Mouse (Mus musculus) intestine, embryonic 16.5 days (tissue): Measurements from ENCODE around the gene Ptma. TPM values are rescaled to one million over a fixed set of nuclear protein-coding genes. Genes with fewer than 3 reads are reported as not detected.

Source experiments
- ATAC-seq: fragments of 200-750 bp; cut with Nextera tagmentation; 2 replicates; pipeline ENCODE4 v1.8.0; 2017; ENCODE audit warnings: moderate TSS enrichment, moderate library complexity
- H3K27ac ChIP-seq: fragments of 300-500 bp; sonication (generic); 2 replicates; pipeline ENCODE4 v1.5.1; 2014; ENCODE audit warnings: mild to moderate bottlenecking, low read length
- H3K27me3 ChIP-seq: fragments of 300-500 bp; sonication (generic); replicated peaks from 2 replicates; pipeline ENCODE4 v1.6.1; 2014; ENCODE audit warnings: low read length, control low read depth, mixed read lengths; ENCODE audit not compliant: control insufficient read depth, insufficient read depth
- H3K36me3 ChIP-seq: fragments of 300-500 bp; sonication (generic); 2 replicates; pipeline ENCODE4 v1.6.1; 2014; ENCODE audit warnings: low read length, control low read depth; ENCODE audit not compliant: control insufficient read depth, insufficient read depth
- H3K4me1 ChIP-seq: fragments of 300-500 bp; sonication (generic); 2 replicates; pipeline ENCODE4 v1.6.1; 2014; ENCODE audit warnings: low read length, control low read depth, mixed read lengths; ENCODE audit not compliant: control insufficient read depth, insufficient read depth
- H3K4me2 ChIP-seq: fragments of 300-500 bp; sonication (generic); 2 replicates; pipeline ENCODE4 v1.6.1; 2014; ENCODE audit warnings: low read depth, low read length, control low read depth
- H3K4me3 ChIP-seq: fragments of 300-500 bp; sonication (generic); 2 replicates; pipeline ENCODE4 v1.5.1; 2014; ENCODE audit warnings: mild to moderate bottlenecking, low read length
- H3K9ac ChIP-seq: fragments of 300-500 bp; sonication (generic); 2 replicates; pipeline ENCODE4 v1.6.1; 2014; ENCODE audit warnings: low read depth, low read length
- H3K9me3 ChIP-seq: fragments of 300-500 bp; sonication (generic); 2 replicates; pipeline ENCODE4 v1.6.1; 2016; ENCODE audit warnings: low read length, control low read depth; ENCODE audit not compliant: control insufficient read depth
- WGBS: fragments of 180-500 bp; shearing (Covaris S2); extraction: QIAGEN DNeasy Blood & Tissue Kit; methylation state at CpG from one replicate; pipeline ENCODE4 v1.1.7; 2014; 5-methylcytosine and 5-hydroxymethylcytosine counted together
- polyA plus RNA-seq: library from polyadenylated mRNA; unstranded; fragments of >200 nt; fragmentation: Nextera tagmentation; extraction: Ambion mirVana; gene quantifications from 2 replicates; pipeline ENCODE4 v1.2.1, GENCODE M21; 2015

Ptma gene
- polyA plus RNA-seq, 1 experiment from 2014 or later: 1,813 TPM

DNA sequence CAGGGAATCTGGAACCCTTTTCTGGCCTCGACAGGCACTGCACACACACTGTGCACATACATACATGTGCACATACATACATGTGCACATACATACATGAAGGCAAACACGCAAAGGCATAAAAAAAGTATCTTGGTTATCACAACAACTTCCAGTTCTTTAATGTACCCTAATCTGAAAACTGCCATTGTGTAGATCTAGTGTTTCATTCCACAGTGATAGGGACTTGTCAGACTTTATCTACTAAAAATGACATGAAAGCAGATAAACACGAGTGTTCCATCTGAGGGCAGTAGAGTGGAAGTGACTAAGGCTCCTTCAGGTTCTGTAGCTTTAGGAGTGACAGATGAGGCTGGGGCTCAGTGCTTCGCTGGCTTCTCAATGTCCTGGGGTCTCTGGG is 24.8 kb downstream of the Ptma start:
- 77% methylated on average over 4 of the region's 4 CpGs for WGBS

DNA sequence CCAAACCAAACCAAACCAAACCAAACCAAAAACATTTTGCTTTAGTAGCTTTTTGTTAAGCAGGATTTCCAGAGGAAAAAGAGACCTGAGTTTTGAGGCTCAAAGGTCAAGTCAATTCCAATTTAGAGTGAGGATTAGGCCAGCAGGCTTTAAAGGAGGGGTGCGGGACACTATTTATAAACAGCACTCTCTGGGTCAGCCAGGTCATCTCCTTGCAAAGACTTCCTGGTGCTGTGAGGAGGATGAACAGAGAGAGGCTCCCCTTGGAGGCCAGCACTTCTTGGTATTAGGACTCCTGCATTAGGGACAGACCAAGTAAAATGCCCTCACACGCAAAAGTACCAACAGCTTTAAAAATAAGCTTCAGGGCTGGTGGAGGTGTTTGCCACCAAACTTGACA is 25.4 kb downstream of the Ptma start:
- Histone ChIP-seq H3K4me3 (no peak overlapping the region), H3K4me1 (0 out of 2 replicates have a peak, but pooled peaks cover 5% of the 10 kb centered on the region), H3K9me3 (no peaks in the 10 kb centered on the region), H3K27me3 (no peaks in the 10 kb centered on the region), H3K4me2 (no peak overlapping the region), H3K27ac (no peak overlapping the region), H3K9ac (no peak overlapping the region), H3K36me3 (no peaks in the 10 kb centered on the region)
- WGBS: 39% methylated on average over 2 of the region's 2 CpGs
- ATAC-seq: 0 out of 2 replicates have a peak, but pooled peaks have one; percentile 48

More for the DNA sequence above, 24.8 kb downstream of the Ptma start:
- Histone ChIP-seq H3K9ac (no peak overlapping the region), H3K27me3 (no peaks in the 10 kb centered on the region), H3K4me2 (no peak overlapping the region), H3K9me3 (no peaks in the 10 kb centered on the region), H3K27ac (no peak overlapping the region), H3K4me1 (0 out of 2 replicates have a peak, but pooled peaks cover 5% of the 10 kb centered on the region), H3K36me3 (no peaks in the 10 kb centered on the region), H3K4me3 (no peak overlapping the region)
- no peak for ATAC-seq

DNA sequence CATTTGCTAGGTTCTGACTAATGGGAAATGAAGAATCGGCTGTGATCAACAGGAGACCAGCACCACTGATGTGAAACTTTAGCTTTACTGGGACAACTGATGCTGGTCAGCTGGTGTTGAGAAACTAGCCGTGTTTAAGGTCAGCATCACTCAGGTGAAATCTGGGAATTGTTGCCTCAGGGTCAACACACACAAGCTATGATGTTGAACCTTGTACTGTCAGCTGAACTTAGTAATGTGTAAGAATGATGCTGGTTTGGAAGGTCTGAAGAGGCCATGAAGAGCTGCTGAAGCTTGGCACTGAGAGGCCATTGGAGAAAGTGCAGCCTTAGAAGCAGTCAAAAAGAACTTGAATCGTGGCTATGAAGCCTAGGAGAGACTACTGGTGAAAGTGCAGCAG is 29.1 kb downstream of the Ptma start:
- Histone ChIP-seq H3K4me2 (no peak overlapping the region), H3K4me3 (no peak overlapping the region), H3K36me3 (no peaks in the 10 kb centered on the region), H3K27me3 (no peaks in the 10 kb centered on the region), H3K4me1 (0 out of 2 replicates have a peak, but pooled peaks cover 5% of the 10 kb centered on the region), H3K27ac (no peak overlapping the region), H3K9me3 (no peaks in the 10 kb centered on the region), H3K9ac (no peak overlapping the region)
- WGBS: 87% methylated on average over 3 of the region's 3 CpGs
- no peak for ATAC-seq

DNA sequence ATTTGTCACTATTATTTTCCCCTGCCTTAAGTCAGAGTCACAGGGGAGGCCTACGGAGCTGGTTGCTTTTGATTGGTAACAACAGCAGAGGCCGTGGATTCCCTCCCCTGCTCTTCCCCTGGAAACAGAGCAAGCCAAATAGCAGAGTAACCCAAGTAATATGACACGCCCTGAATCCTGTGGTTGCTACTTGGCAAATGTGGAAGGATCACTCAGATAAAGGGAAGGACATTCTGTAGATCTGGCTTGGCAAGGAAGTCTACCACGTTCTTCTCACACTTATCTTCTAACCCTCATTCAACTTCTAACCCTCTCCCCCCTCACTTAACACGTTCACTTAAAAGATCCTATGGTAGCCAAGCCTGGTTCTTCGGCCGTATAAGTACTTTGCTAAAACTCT is 31.3 kb downstream of the Ptma start:
- no peaks in the 10 kb centered on the region for H3K9me3 ChIP-seq
- H3K4me1 ChIP-seq: no peaks in the 10 kb centered on the region
- ATAC-seq: no peak
- H3K27ac ChIP-seq: no peak overlapping the region
- WGBS: 61% methylated on average over 7 of the region's 7 CpGs
- H3K4me3 ChIP-seq: no peak overlapping the region
- no peaks in the 10 kb centered on the region for H3K27me3 ChIP-seq
- H3K9ac ChIP-seq: no peak overlapping the region
- H3K4me2 ChIP-seq: no peak overlapping the region
- no peaks in the 10 kb centered on the region for H3K36me3 ChIP-seq

DNA sequence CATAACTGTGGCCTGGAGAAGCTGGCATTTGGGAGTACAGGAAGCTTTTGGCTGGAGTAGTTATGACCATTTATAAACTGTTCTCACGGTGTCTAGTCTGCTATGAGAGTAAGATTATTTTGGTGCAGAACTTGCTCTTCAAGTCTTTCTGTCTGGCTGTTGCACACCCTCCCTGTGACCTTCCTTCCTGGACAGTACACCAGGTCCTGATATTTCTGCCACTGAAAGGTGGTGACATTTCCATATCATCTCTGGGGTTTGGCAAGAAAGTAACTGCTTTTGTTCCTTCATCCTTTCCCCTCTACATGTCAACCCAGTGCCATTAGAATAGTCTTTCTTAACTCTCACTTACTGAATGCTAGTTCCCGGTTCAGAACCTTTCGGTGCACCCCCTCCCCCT is 32.7 kb downstream of the Ptma start:
- Histone ChIP-seq H3K4me3 (no peak overlapping the region), H3K4me2 (no peak overlapping the region), H3K9me3 (no peaks in the 10 kb centered on the region), H3K36me3 (no peaks in the 10 kb centered on the region), H3K4me1 (no peaks in the 10 kb centered on the region), H3K27ac (no peak overlapping the region), H3K27me3 (no peaks in the 10 kb centered on the region), H3K9ac (no peak overlapping the region)
- ATAC-seq: no peak
- 88% methylated on average over 3 of the region's 3 CpGs for WGBS

DNA sequence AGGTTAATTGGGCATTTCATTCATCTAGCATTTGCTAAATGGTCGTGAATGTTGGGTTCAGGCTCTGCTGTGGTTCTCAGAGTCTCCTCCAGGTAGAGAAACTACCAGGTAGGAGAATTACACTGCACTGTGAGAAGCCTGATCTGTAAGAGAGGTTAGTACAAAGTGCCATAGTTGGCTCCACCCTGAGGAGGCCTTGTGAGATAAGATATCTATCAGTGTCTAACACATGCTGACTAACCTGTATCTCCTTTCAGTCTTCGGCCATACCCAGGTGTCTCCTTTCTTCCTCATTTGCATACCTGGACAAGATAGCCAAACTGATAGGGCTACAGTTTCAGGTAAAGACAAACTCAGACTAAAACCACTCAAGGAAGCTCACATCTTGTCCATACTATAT is 36.1 kb downstream of the Ptma start:
- peak; percentile 97 for ATAC-seq
- no peaks in the 10 kb centered on the region for H3K27me3 ChIP-seq
- H3K9ac ChIP-seq: no peak overlapping the region
- H3K27ac ChIP-seq: no peak overlapping the region
- WGBS: 73% methylated on average over 2 of the region's 2 CpGs
- no peaks in the 10 kb centered on the region for H3K4me1 ChIP-seq
- no peak overlapping the region for H3K4me2 ChIP-seq
- no peaks in the 10 kb centered on the region for H3K9me3 ChIP-seq
- no peak overlapping the region for H3K4me3 ChIP-seq
- H3K36me3 ChIP-seq: no peaks in the 10 kb centered on the region

DNA sequence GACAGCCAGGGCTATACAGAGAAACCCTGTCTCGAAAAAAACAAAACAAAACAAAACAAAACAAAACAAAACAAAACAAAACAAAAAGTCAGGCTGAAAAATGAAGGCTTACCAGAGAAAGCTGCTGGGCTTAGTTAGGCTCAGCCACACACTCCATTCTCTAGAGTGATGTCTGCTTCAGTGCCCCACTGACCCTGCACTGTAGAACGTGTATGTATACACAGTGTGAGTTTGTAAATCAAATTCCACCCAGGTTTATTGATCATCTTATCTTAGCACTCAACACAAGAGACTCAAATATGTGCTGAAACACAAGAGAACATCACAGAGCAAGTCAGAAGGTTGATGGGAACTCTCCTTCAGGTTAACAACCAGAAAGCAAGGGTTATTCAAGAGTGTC is 41.9 kb downstream of the Ptma start:
- no peak overlapping the region for H3K4me2 ChIP-seq
- no peak for ATAC-seq
- H3K4me1 ChIP-seq: no peaks in the 10 kb centered on the region
- no peaks in the 10 kb centered on the region for H3K36me3 ChIP-seq
- H3K9ac ChIP-seq: no peak overlapping the region
- H3K4me3 ChIP-seq: no peak overlapping the region
- H3K27ac ChIP-seq: no peak overlapping the region
- no peaks in the 10 kb centered on the region for H3K27me3 ChIP-seq
- H3K9me3 ChIP-seq: no peaks in the 10 kb centered on the region
- WGBS: 59% methylated on average over 2 of the region's 2 CpGs

DNA sequence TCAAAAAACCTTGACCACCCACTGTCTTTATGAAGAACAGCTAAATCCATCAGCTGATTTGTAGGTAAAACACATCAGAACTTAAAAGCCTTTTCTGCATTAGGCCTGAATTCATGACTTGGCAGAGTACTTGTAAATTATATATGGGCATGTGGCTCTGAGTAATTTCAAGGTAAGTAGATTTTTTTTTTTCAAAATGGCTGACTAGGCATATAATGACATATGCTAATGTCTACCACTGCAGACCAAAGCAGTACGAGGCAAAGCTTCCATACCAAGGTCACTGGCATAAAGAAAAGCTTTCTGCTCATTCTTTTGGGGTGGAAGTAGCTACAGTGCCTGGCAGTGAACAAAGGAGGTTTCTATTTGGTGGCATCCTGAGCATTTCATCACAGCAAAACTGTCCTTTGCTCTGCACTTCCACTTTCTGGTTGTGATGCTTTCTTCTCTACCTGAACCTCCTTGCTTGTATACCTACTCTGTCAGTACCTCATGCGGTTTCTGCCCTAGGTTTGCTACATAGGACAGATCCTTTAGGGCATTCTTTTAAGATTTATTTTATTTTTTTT is 42.9 kb downstream of the Ptma start:
- H3K9me3 ChIP-seq: no peaks in the 10 kb centered on the region
- H3K27me3 ChIP-seq: no peaks in the 10 kb centered on the region
- no peak overlapping the region for H3K4me3 ChIP-seq
- H3K4me1 ChIP-seq: no peaks in the 10 kb centered on the region
- no peak overlapping the region for H3K27ac ChIP-seq
- no peak for ATAC-seq
- no peaks in the 10 kb centered on the region for H3K36me3 ChIP-seq
- no peak overlapping the region for H3K4me2 ChIP-seq
- 88% methylated on average over 2 of the region's 2 CpGs for WGBS
- H3K9ac ChIP-seq: no peak overlapping the region

DNA sequence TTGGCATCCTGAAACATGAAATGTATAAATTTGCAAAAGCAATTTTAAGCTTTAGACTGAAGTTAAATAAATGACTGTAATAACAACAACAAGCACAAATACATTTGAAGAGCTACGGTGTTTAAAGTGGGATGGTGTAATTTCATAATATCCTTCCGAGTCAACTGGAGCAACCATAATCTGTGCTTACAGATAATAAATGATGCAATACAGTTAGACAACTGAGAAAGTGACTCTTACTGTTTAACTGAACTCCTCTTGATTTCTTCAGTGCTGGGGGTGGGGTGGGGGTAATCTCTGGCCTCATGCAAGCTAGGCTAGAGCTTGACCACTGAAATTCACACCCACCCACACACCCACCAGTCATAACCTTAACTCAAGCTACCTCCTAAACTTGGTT is 44.9 kb downstream of the Ptma start:
- no peaks in the 10 kb centered on the region for H3K36me3 ChIP-seq
- H3K4me3 ChIP-seq: no peak overlapping the region
- ATAC-seq: no peak
- H3K4me2 ChIP-seq: no peak overlapping the region
- WGBS: 76% methylated on average over 2 of the region's 2 CpGs
- H3K27me3 ChIP-seq: no peaks in the 10 kb centered on the region
- H3K27ac ChIP-seq: no peak overlapping the region
- H3K9me3 ChIP-seq: no peaks in the 10 kb centered on the region
- H3K4me1 ChIP-seq: no peaks in the 10 kb centered on the region
- no peak overlapping the region for H3K9ac ChIP-seq

DNA sequence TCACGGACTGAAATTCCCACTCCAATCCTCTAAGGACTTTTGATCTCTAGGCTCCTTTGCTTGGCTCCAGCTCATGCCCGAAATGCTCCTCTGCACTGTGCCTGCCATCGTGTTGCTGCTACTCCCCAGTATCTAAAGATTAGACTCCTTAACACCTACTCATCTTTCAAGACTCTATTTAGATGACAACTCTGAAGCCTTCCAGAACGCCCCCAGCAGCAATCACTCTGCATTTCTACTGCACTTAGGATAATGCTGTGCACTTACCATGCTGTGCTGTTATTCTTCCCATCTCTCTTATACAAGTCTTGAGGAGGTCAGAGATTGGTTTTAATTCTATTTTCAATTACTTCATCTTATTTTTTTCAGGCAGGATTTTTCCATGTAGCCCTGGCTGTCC is 45.4 kb downstream of the Ptma start:
- no peak for ATAC-seq
- no peak overlapping the region for H3K9ac ChIP-seq
- no peaks in the 10 kb centered on the region for H3K9me3 ChIP-seq
- no peak overlapping the region for H3K4me3 ChIP-seq
- no peaks in the 10 kb centered on the region for H3K4me1 ChIP-seq
- no peaks in the 10 kb centered on the region for H3K27me3 ChIP-seq
- WGBS: 70% methylated on average over 4 of the region's 4 CpGs
- H3K27ac ChIP-seq: no peak overlapping the region
- no peaks in the 10 kb centered on the region for H3K36me3 ChIP-seq
- no peak overlapping the region for H3K4me2 ChIP-seq
